Mouse (Mus musculus): ENCODE results near the gene Dnajb6. TPM values are rescaled to one million over a fixed set of nuclear protein-coding genes. Genes with fewer than 3 reads are reported as not detected.
A peak's percentile ranks its signal among the peaks of the same experiment; 100 is the strongest.
"Not testable (repeated sequence)": the region's sequence is repeated elsewhere in the genome, so short reads cannot be mapped to it uniquely, and the experiment has no call there.

The Dnajb6 gene
- polyA plus RNA-seq, 1 experiment from 2014 or later: 83.0 TPM

DNA sequence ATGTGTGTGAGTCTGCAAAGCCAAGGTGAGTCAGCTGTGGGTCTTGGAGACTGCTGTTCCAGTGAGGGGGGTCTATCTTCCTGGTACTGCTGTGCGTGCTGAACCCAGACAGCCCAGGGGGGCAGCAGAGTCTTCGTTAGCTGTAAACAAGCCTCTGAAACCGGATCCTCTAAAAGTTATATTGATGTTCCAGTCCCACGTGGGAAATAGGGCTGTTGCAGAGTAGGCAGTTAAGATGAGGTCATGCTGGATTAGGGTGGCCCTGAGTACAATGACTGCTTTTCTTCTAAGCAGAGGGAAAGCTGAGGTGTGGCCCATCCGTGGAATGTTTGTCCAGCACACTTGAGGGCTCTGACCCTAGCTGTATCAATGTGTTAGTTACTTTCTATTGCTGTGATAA, 27.2 kb upstream of the Dnajb6 start:
- no peak overlapping the region for H3K4me3 ChIP-seq (ENCODE audit: low read depth, low read length)
- TF ChIP-seq EP300 (IDR thresholded peaks at IDR 0.05; ENCODE audit: low read depth): no peak
- TF ChIP-seq CTCF (IDR thresholded peaks at IDR 0.05; ENCODE audit: low read depth): no peak
- ATAC-seq: no peak
- H3K4me2 ChIP-seq (ENCODE audit: low read depth, low read length): no peak overlapping the region
- no peak overlapping the region for H3K27ac ChIP-seq (ENCODE audit: low read depth)
- DNase-seq: no peak
- no peaks in the 10 kb centered on the region for H3K36me3 ChIP-seq (replicated peaks; ENCODE audit: insufficient read depth, low read length)
- no peaks in the 10 kb centered on the region for H3K27me3 ChIP-seq (ENCODE audit: insufficient read depth, low read length)
- H3K4me1 ChIP-seq (ENCODE audit: insufficient read depth): no peaks in the 10 kb centered on the region
- no peaks in the 10 kb centered on the region for H3K9me3 ChIP-seq (ENCODE audit: low read length)
- H3K9ac ChIP-seq (replicated peaks): no peak overlapping the region
- 32% methylated on average over 5 of the region's 5 CpGs for whole genome bisulfite sequencing (ENCODE audit: insufficient replicate concordance)

DNA sequence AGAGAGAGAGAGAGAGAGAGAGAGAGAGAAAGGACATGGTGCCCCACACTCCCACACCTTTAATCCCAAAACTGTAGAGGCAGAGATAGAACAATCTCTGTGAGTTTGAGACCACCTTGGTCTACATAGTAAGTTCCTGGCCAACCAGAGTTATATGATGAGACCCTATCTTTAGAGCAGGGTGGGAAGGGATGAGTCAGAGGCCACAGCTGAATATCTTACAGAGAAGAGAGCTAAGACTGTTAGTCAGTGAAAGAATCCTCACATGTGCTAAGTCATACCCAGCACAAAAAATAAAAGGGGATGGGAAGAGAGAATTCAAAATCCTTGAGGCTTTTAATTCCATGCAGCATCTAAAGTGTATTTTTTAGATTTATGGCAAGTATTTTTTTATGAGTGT, 23.9 kb upstream of the Dnajb6 start:
- Histone ChIP-seq H3K9ac (replicated peaks) (no peak overlapping the region), H3K4me3 (ENCODE audit: low read depth, low read length) (no peak overlapping the region), H3K27ac (ENCODE audit: low read depth) (no peak overlapping the region), H3K4me1 (ENCODE audit: insufficient read depth) (no peaks in the 10 kb centered on the region), H3K9me3 (ENCODE audit: low read length) (no peaks in the 10 kb centered on the region), H3K36me3 (replicated peaks; ENCODE audit: insufficient read depth, low read length) (no peaks in the 10 kb centered on the region), H3K4me2 (ENCODE audit: low read depth, low read length) (no peak overlapping the region), H3K27me3 (ENCODE audit: insufficient read depth, low read length) (no peaks in the 10 kb centered on the region)
- no peak for ATAC-seq
- no peak for DNase-seq
- no peak for TF ChIP-seq CTCF (IDR thresholded peaks at IDR 0.05; ENCODE audit: low read depth)
- no peak for TF ChIP-seq EP300 (IDR thresholded peaks at IDR 0.05; ENCODE audit: low read depth)

DNA sequence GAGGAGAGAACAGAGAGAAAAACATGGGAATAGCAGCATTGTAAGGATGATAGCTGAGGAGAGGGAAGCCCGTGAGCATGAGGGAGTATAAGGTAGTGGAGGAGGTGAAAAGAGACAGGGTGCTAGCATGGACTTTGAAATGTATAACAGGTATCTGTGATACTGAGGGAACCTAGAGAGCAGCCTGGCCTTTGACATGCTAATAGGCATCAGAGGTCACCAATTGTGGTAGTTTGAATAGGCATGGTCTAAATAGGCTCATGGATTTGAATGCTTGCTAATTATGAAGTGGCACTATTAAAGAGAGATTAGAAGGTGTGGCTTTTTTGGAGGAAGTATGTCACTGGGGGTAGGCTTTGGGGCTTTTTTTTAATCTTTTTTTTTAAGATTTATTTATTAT, 22.6 kb upstream of the Dnajb6 start:
- no peak for TF ChIP-seq EP300 (IDR thresholded peaks at IDR 0.05; ENCODE audit: low read depth)
- TF ChIP-seq CTCF (IDR thresholded peaks at IDR 0.05; ENCODE audit: low read depth): no peak
- ATAC-seq: no peak
- WGBS (ENCODE audit: insufficient replicate concordance): 34% methylated on average over 1 of the region's 1 CpGs

DNA sequence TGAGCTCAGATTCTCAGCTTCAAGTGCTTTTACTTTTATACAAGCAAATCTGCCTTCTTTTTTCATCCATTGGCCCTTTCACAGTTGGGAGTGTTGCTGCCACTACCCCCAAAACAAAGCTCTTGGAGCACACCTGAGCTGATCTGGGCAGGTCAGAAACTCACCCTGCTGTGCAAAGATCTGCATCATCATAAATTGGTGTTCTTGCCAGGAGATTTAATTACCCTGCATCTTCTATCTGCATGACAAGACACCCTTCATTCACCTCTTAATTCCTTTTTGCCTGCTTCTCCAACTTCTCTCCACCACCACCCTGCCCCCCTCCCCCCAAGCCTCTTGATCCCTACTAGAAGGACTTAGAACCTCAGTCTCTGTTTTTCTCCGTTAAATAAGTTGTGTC, 14.3 kb upstream of the Dnajb6 start:
- TF ChIP-seq CTCF (IDR thresholded peaks at IDR 0.05; ENCODE audit: low read depth) (no peak), EP300 (IDR thresholded peaks at IDR 0.05; ENCODE audit: low read depth) (no peak)
- no peak for DNase-seq

More for the DNA sequence above, 22.6 kb upstream of the Dnajb6 start:
- DNase-seq: no peak
- Histone ChIP-seq H3K36me3 (replicated peaks; ENCODE audit: insufficient read depth, low read length) (no peaks in the 10 kb centered on the region), H3K4me2 (ENCODE audit: low read depth, low read length) (no peak overlapping the region), H3K9ac (replicated peaks) (no peak overlapping the region), H3K27me3 (ENCODE audit: insufficient read depth, low read length) (no peaks in the 10 kb centered on the region), H3K9me3 (ENCODE audit: low read length) (no peaks in the 10 kb centered on the region), H3K27ac (ENCODE audit: low read depth) (no peak overlapping the region), H3K4me3 (ENCODE audit: low read depth, low read length) (no peak overlapping the region), H3K4me1 (ENCODE audit: insufficient read depth) (no peaks in the 10 kb centered on the region)

DNA sequence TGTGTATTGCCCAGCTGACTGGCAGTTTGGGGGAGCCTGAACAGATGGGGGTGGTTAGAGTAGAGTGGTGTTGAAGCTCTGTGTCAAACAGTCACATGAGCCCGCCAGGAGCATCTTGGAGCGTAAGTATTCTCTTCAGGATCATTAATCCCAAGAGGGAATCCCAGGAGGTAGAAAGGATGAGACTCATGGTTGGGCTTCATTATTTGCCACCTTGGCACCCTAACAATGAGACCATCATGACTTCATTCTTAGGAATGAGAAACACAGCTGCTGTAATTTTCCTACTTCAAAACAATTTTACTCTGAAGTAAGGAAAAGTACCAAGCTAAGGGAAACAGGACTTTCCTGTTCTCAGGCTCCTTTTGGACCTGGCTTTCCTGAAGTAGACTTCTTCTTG, 10.1 kb upstream of the Dnajb6 start:
- no peak for TF ChIP-seq EP300 (IDR thresholded peaks at IDR 0.05; ENCODE audit: low read depth)
- TF ChIP-seq CTCF (IDR thresholded peaks at IDR 0.05; ENCODE audit: low read depth): no peak
- H3K36me3 ChIP-seq (replicated peaks; ENCODE audit: insufficient read depth, low read length): no peaks in the 10 kb centered on the region
- no peak for ATAC-seq
- H3K27ac ChIP-seq (ENCODE audit: low read depth): no peak overlapping the region
- no peaks in the 10 kb centered on the region for H3K27me3 ChIP-seq (ENCODE audit: insufficient read depth, low read length)
- WGBS (ENCODE audit: insufficient replicate concordance): 81% methylated on average over 2 of the region's 2 CpGs
- H3K9me3 ChIP-seq (ENCODE audit: low read length): no peaks in the 10 kb centered on the region
- no peak for DNase-seq
- no peaks in the 10 kb centered on the region for H3K4me1 ChIP-seq (ENCODE audit: insufficient read depth)
- no peak overlapping the region for H3K9ac ChIP-seq (replicated peaks)
- H3K4me2 ChIP-seq (ENCODE audit: low read depth, low read length): no peak overlapping the region
- no peak overlapping the region for H3K4me3 ChIP-seq (ENCODE audit: low read depth, low read length)

More for the DNA sequence above, 14.3 kb upstream of the Dnajb6 start:
- no peak for ATAC-seq
- no peak overlapping the region for H3K27ac ChIP-seq (ENCODE audit: low read depth)
- H3K4me2 ChIP-seq (ENCODE audit: low read depth, low read length): no peak overlapping the region
- no peaks in the 10 kb centered on the region for H3K36me3 ChIP-seq (replicated peaks; ENCODE audit: insufficient read depth, low read length)
- WGBS (ENCODE audit: insufficient replicate concordance): 20% methylated on average over 1 of the region's 1 CpGs
- H3K27me3 ChIP-seq (ENCODE audit: insufficient read depth, low read length): no peaks in the 10 kb centered on the region
- H3K4me3 ChIP-seq (ENCODE audit: low read depth, low read length): no peak overlapping the region
- H3K9me3 ChIP-seq (ENCODE audit: low read length): no peaks in the 10 kb centered on the region
- no peak overlapping the region for H3K9ac ChIP-seq (replicated peaks)
- no peaks in the 10 kb centered on the region for H3K4me1 ChIP-seq (ENCODE audit: insufficient read depth)

DNA sequence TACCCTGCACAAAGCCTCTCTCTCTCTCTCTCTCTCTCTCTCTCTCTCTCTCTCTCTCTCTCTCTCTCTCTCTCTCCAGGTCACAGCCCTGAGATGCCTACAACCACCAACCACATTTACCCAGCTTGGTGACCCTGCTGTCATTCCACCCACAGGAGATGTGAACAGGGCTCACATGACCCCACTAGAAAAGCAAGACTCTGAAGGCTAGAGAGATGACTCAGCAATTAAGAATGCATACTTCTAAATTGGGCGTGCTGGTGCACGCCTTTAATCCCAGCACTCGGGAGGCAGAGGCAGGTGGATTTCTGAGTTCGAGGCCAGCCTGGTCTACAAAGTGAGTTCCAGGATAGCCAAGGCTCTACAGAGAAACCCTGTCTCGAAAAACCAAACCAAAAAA, 9.4 kb upstream of the Dnajb6 start:
- not testable (repeated sequence) for H3K4me2 ChIP-seq (ENCODE audit: low read depth, low read length); ATAC-seq; H3K9me3 ChIP-seq (ENCODE audit: low read length); H3K9ac ChIP-seq (replicated peaks); H3K4me1 ChIP-seq (ENCODE audit: insufficient read depth); H3K27ac ChIP-seq (ENCODE audit: low read depth); DNase-seq; H3K4me3 ChIP-seq (ENCODE audit: low read depth, low read length); H3K36me3 ChIP-seq (replicated peaks; ENCODE audit: insufficient read depth, low read length); H3K27me3 ChIP-seq (ENCODE audit: insufficient read depth, low read length)
- 75% methylated on average over 5 of the region's 5 CpGs for WGBS (ENCODE audit: insufficient replicate concordance)

DNA sequence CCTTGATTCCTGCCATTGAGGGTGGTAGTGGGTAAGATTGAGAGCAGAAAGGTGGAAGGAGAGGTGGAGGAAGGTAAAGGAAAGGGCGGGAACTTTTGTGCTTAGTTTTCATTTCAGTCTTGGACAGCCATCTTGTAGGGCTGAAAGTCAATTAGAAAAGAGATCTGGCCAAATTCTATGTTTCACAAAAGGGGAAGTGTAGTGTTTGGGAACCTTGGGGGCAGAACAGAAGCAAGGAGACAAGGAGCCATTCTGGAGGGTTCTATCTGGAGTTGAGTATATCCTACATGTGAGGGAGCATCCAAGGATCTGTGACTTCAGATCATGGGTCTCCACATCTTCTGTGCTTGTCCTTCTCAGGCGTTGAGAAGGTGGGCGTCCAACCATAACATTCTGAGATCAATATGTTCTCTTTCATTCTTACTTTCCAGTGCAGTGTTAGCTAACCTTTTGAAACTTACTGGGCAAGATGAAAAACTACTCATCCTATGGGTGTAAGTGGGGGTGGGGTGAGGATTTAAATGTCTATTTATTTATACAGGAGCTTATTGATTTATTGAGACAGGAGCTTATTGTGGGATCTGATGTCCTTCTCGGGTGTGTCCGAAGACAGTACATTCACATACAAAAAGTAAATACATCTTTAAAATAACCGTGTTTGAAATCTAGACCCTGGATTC, 517 bp upstream of the Dnajb6 start:
- Histone ChIP-seq H3K4me1 (ENCODE audit: insufficient read depth) (peaks cover 22% of the 10 kb centered on the region), H3K27ac (ENCODE audit: low read depth) (peak overlapping the region; percentile 99), H3K9ac (replicated peaks) (peak overlapping the region; percentile 96), H3K4me3 (ENCODE audit: low read depth, low read length) (peak overlapping the region; percentile 96), H3K9me3 (ENCODE audit: low read length) (no peaks in the 10 kb centered on the region), H3K4me2 (ENCODE audit: low read depth, low read length) (peak overlapping the region; percentile 80), H3K36me3 (replicated peaks; ENCODE audit: insufficient read depth, low read length) (no peaks in the 10 kb centered on the region), H3K27me3 (ENCODE audit: insufficient read depth, low read length) (no peaks in the 10 kb centered on the region)
- no peak for TF ChIP-seq CTCF (IDR thresholded peaks at IDR 0.05; ENCODE audit: low read depth)
- no peak for TF ChIP-seq EP300 (IDR thresholded peaks at IDR 0.05; ENCODE audit: low read depth)
- DNase-seq (no peak), ATAC-seq (0 out of 2 replicates have a peak, but pooled peaks have one; percentile 2)
- WGBS (ENCODE audit: insufficient replicate concordance): 33% methylated on average over 6 of the region's 6 CpGs
